Mouse (Mus musculus) CD8-positive naive resting alpha-beta T cell, adult 2 months (primary cell): Measurements from ENCODE around the gene Slc9b1.
A peak's percentile ranks its signal among the peaks of the same experiment; 100 is the strongest.

Experiments
- DNase-seq, 2 experiments: peaks; one replicate each; pipeline ENCODE4 v3.0.0; 2022; ENCODE audit warnings: low read depth in 2 of 2, low spot score in 2 of 2

Gene Slc9b1

DNA sequence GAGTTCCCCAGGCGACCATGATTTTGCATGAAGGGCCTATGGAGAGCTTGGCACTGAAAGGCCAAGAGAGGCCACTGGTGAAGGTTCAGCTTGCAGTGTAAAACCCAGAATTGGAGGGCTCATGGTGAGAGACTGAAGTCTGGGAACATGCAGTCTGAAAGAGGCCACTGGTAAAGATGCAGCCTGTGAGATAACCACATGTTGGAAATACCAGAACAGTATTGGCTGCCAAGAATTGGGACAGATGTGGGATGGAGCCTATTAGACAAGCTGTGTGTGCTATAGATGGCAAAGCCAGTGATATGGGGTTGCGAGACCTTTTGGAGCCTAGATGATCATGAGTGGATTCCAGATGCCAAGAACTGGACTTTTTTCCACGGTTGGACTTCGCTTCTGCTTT lies 32.0 kb downstream of the Slc9b1 start:
- no peak for DNase-seq

DNA sequence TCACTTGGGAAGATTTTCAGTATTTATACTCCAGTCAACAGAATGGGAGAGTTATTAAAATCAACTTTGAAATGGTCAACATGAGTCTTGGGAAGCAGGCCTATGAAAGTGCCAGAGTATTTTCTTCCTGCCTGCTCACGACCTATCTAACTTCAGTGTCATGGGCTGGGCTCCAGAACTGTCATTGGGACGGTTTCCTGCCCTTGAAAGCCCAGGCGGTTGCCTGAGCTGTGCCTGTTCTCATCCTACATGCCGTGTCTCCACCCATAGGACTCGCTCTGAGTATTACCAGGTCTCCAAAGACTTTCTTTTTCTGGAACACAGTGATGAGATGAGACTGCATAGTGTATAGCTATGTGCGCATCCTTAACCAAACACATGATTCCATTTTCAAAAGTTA lies 45.4 kb downstream of the Slc9b1 start:
- DNase-seq = no peak

DNA sequence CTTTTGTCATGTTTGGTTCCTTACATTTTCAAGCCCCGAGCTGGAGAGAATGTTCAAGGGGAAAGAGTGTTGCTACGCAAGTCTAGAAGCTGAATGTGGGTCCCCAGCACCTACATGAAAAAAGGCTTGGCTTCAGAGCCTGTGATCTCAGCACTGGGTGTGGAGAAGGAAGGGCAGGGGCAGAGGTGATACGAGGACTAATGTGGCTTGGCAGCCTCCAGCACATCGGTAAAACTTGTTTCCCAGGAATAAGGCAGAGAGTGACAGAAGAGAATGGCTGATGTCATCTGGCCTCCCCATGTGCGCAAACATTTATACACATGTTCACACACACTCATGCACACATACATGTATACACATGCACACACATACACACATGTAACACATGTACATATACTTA lies 47.3 kb downstream of the Slc9b1 start:
- DNase-seq = no peak

DNA sequence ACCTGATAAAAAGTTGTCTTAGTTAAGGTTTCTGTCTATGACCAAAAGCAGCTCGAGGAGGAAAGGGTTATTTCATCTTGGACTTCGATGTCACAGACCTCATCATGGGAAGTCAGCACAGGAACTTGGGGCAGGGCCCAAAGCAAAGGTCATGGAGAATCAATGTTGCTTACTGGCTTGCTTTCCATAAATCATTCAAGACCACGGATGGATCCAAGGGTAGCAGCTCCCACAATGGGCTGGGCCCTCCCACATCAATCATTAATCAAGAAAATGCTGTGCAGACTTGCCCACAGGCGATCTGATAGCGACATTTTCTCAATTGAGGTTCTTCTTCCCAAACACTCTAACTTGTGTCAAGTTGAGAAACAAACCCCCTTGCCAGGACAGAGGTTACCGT lies 48.3 kb downstream of the Slc9b1 start:
- DNase-seq = no peak

GRCm38 (mm10) chr3:135397112-135397511 lies 49.3 kb downstream of the Slc9b1 start:
- DNase-seq = no peak

GRCm38 (mm10) chr3:135402201-135402658 lies 54.4 kb downstream of the Slc9b1 start:
- DNase-seq = peak; percentile 90 to 93

DNA sequence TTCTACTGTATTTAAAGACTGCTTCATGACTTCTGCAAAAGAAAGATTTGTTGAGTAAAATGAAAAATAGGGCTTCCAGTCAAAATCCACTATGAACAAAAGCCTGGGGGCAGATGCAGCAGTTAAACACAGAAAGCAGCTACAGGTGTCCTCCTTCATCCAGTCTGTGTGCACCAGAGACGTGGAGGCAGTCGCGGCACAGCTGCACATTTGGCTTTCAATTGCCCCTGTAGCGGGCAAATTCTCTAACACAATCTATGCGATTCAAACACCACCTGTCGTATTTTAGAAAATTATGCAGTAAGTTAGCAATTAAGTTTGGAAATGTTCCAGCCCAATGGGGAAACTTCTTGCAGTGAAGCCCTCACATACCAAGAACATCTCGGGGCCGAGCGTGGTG lies 55.4 kb downstream of the Slc9b1 start:
- DNase-seq = no peak

- no peak for DNase-seq
These were observed 56.0 kb downstream of the Slc9b1 start for GRCm38 (mm10) chr3:135403856-135404255.

- no peak for DNase-seq
These were observed 56.8 kb downstream of the Slc9b1 start for GRCm38 (mm10) chr3:135404599-135404998.

DNA sequence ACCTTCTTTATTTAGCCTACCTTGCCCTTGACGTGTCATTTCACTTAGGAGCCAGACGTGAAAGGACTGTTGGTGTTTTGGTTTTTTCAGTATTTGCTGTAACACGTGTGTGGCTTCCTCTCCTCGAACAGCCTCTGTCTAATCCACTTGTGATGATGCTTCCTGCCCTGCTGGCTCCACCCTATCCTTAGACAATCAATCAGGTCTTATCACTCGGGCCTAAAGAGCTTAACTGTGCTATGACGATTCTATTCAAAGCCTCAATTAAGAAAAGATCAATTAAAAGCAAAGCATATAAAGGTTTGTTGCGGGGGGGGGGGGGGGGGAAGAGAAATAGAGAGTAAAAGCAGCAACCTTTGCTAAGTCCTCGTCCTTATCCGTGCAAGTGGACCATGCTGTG lies 59.5 kb downstream of the Slc9b1 start:
- DNase-seq = no peak

- no peak for DNase-seq
These were observed 61.4 kb downstream of the Slc9b1 start for GRCm38 (mm10) chr3:135409219-135409618.

GRCm38 (mm10) chr3:135411056-135411455 lies 63.2 kb downstream of the Slc9b1 start:
- no peak for DNase-seq

- DNase-seq = no peak
These were observed 64.0 kb downstream of the Slc9b1 start for GRCm38 (mm10) chr3:135411824-135412223.

- DNase-seq = no peak
These were observed 69.4 kb downstream of the Slc9b1 start for GRCm38 (mm10) chr3:135417245-135417644.

DNA sequence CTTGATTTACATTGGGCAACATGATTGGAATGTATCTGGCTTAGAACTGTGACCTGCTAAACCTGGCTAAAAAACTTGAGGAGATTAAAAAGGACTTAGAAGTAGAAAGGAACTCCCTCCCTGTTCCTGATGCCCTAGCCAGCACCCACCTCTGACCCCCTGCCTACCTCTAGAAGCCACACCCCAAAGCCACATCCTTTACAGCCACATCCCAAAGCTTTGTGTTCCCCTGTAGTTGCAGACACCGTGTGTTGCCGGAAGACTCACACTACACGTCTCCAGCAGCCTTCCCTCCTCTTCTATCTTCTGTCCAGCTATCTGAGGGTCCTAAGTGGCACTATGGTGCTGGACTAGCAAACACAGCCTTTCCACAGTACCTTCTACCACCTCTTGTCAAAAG lies 70.0 kb downstream of the Slc9b1 start:
- peak; percentile 13 to 27 for DNase-seq

DNA sequence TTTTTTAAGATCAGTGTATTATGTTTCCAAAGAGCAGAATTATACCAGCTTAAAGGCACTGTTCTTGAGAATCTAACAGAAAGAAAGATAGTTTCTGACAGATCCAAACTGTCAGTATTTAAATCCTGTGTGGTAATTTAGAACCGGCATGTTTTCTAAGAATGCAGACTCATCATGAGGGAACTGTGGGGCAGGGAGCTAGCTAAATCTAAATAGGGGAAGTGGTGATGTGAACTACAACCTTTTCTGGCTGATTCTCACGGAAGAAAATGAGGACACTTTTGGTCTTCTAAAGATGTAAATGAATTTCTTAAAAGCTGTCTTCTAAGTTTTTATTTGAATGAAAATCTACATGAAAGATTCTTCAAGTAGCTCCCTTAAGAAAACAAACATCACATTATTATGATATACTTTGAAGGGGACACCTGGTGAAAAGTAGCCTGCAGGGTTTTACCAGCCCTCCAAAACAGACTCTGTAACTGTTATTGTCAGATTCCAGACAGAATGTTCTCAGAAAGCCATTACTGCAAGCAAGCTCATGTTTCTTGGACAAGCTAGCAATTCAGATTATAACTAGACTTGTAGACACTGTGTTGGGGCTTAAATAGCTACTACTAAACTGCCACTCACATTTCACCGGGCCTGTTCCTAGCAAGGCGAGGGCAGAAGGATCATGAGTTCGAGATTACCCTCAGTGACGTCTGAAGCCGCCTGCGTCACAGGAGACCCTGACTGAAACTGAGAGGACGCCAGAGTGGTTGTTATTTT lies 72.9 kb downstream of the Slc9b1 start:
- DNase-seq = no peak

DNA sequence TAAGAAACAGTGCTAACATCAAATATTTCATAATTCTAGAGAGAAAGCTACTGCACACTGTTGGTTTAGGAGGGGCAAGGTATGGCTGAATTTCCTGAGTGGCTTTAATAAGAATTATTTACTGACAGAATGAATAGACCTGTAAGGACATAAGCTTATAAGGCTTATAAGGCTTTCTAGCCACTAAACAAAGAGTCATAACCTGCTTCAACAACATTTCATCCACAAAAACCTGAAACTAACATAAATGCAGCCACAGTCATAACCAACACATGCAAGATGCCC lies 73.4 kb downstream of the Slc9b1 start:
- no peak for DNase-seq

DNA sequence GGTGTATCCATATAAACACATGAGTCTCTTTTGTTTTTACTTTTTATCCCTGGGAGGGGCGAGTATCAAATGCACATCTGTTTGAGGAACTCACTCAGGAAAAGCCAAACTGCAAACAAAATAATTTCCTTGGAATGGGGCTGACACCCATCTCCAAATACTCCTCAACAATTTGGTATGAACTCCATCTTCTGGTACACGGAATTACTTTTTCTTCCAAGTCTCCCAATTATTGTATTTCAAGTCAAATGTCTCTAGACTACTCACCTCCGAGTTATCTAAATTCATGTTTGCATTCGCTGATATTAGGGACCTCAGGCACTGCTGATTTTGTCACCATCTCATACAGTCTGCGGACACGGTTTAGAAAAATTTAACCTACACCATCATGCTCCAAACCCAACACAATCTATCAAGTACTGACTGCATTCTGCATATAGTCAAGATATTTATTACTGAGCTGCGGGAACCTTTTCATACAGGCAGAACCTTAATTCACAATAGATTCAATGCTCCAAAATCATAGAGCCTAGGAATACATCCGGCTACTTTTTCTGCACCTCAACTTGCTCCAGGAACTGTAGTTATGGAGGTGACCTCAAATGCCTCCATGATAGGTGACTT lies 74.5 kb downstream of the Slc9b1 start:
- DNase-seq = no peak

- peak; percentile 78 to 81 for DNase-seq
These were observed 75.2 kb downstream of the Slc9b1 start for GRCm38 (mm10) chr3:135422856-135423607.

- no peak for DNase-seq
These were observed 75.9 kb downstream of the Slc9b1 start, which contains the start of gene Cisd2 for GRCm38 (mm10) chr3:135423608-135424212. TSS of gene Cisd2 (minus strand) at chr3:135423925.

DNA sequence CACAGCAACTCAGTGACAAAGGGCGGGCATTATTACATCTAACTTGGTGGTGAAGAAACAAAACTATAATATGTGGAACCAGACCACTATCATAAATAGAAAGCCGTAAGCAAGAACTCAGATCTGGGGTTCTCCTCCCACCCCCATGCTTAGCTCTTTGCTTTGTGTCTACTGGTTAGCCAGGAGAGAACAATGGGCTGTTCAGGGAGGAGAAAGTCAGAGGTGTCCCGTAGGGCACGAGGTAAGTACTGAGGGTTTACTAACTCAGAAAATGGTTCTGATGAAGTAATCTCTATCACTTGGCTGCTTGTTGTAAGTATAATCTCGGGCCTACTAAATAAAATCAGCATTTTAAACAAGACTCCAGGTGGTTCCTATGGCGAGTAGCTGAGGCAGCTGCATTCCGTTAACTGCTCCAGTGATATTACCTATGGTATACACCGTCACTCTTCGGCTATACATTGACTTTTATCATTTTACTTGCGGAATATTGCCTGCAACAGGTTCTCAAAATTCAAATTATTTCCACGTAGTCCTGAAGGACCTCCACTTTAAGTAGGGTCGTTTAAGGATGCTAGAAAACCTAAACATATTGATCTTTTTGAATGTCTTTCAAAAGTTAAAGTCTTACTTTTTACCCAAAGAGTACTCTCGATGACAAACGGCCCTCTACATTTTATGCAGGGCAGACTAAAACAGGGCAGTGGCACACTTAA lies 89.2 kb downstream of the Slc9b1 start:
- DNase-seq = no peak
